ENCODE assay signal across 23 mouse cellular contexts in the genomic region with DNA sequence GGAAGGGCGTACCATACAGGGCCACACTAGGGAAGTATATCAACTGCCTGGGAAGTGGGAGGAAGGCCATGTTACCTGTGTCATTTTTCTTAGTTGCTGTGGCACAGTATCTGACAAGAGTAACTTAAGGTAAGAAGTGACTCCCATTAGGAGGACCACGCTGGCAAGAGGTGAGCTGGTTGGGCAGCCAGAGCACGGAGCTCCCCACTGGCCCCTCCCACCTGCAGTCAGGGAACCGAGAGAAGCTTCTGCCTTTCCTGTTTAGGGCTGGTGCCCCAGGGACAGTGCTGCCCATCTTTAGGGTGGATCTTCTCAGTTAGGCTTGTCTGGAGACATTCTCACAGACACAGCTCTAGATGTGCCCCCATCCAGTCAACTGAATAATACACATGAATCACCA. TPM values are rescaled to one million over a fixed set of nuclear protein-coding genes. Genes with fewer than 3 reads are reported as not detected.
DNase-seq lines count a peak whose midpoint lies in the region; ATAC-seq and TF ChIP-seq lines count a peak whose summit lies in the region.
"Had no signal": no experiment of that assay in that cellular context is flagged by ENCODE, and none has a peak within 500 bp of the region (broad histone marks: within the 10 kb centered on the region; RNA-seq: fewer than 3 reads in every experiment).

No protein-coding gene starts in this region.

- no peaks in the 10 kb centered on the region for H3K9me3 ChIP-seq in kidney, embryonic 16.5 days (ENCODE audit: low read length)
- no peaks in the 10 kb centered on the region for H3K9me3 ChIP-seq in stomach, postnatal 0 days (ENCODE audit: control insufficient read depth, low read length)
- H3K9me3 ChIP-seq: embryonic facial prominence, embryonic 10.5 days; embryonic facial prominence, embryonic 12.5 days; forebrain, embryonic 13.5 days; G1E had no signal

- H3K27me3 ChIP-seq in kidney, embryonic 16.5 days (ENCODE audit: insufficient read depth, low read length), result no peaks in the 10 kb centered on the region
- no peaks in the 10 kb centered on the region for H3K27me3 ChIP-seq in stomach, postnatal 0 days (ENCODE audit: control insufficient read depth, insufficient read depth, low read length)
- H3K27me3 ChIP-seq: CH12.LX; embryonic facial prominence, embryonic 12.5 days; forebrain, embryonic 13.5 days; Patski had no signal

- peaks cover 13% of the 10 kb centered on the region for H3K36me3 ChIP-seq in kidney, embryonic 16.5 days (ENCODE audit: insufficient read depth, low read length)
- no peaks in the 10 kb centered on the region for H3K36me3 ChIP-seq in stomach, postnatal 0 days (ENCODE audit: control insufficient read depth, insufficient read depth, low read length)

- no peak for TF ChIP-seq CTCF in stomach, postnatal 0 days (IDR thresholded peaks at IDR 0.05; ENCODE audit: low read depth)

- no peak overlapping the region for H3K9ac ChIP-seq in kidney, embryonic 16.5 days (replicated peaks; ENCODE audit: low read length)
- H3K9ac ChIP-seq in stomach, postnatal 0 days (ENCODE audit: low read length), result no peak overlapping the region
- H3K9ac ChIP-seq: embryonic facial prominence, embryonic 12.5 days; forebrain, embryonic 13.5 days had no signal

- peak; percentile 74 for DNase-seq in heart, adult 11 months
- no peak for DNase-seq in heart, postnatal 14 days
- DNase-seq in kidney, postnatal 4 days, result no peak
- DNase-seq in testis, postnatal 14 days (ENCODE audit: low spot score), result peak; percentile 3
- no peak for DNase-seq in testis, postnatal 10 days (ENCODE audit: low spot score)
- DNase-seq in stomach, postnatal 0 days (ENCODE audit: low spot score), result peak; percentile 12
- DNase-seq: adrenal gland, adult 8-10 months; adrenal gland, postnatal 14 days; adrenal gland, postnatal 36 days; B cell, adult 2 months; cerebellum, adult 11-12 months; cerebellum, adult 2 months; cerebellum, adult 9-10 months; cerebellum, postnatal 10 days had no signal

- intact Hi-C loops in heart, postnatal 14 days (cut with DNase I), result no loop called here

- H3K4me1 ChIP-seq in kidney, embryonic 16.5 days (ENCODE audit: insufficient read depth, low read length), result no peaks in the 10 kb centered on the region
- no peaks in the 10 kb centered on the region for H3K4me1 ChIP-seq in stomach, postnatal 0 days (replicated peaks; ENCODE audit: control insufficient read depth, insufficient read depth)
- H3K4me1 ChIP-seq: embryonic facial prominence, embryonic 10.5 days; embryonic facial prominence, embryonic 12.5 days; forebrain, embryonic 13.5 days had no signal

- H3K4me2 ChIP-seq in kidney, embryonic 16.5 days (replicated peaks; ENCODE audit: low read depth, low read length), result no peak overlapping the region
- H3K4me2 ChIP-seq in stomach, postnatal 0 days (replicated peaks; ENCODE audit: low read depth), result no peak overlapping the region
- H3K4me2 ChIP-seq: embryonic facial prominence, embryonic 12.5 days; forebrain, embryonic 13.5 days had no signal

- TF ChIP-seq EP300 in stomach, postnatal 0 days (optimal IDR thresholded peaks at IDR 0.05), result no peak

- no peak overlapping the region for H3K4me3 ChIP-seq in kidney, embryonic 16.5 days (ENCODE audit: low read length)
- no peak overlapping the region for H3K4me3 ChIP-seq in stomach, postnatal 0 days (ENCODE audit: low read depth, low read length)
- H3K4me3 ChIP-seq: embryonic facial prominence, embryonic 10.5 days; embryonic facial prominence, embryonic 12.5 days; forebrain, embryonic 13.5 days had no signal

- WGBS in kidney, embryonic 16.5 days, result 53% methylated on average over 4 of the region's 4 CpGs
- 62% methylated on average over 4 of the region's 4 CpGs for WGBS in stomach, postnatal 0 days

- H3K27ac ChIP-seq in kidney, embryonic 16.5 days (ENCODE audit: low read length), result no peak overlapping the region
- no peak overlapping the region for H3K27ac ChIP-seq in stomach, postnatal 0 days (replicated peaks)
- H3K27ac ChIP-seq: embryonic facial prominence, embryonic 10.5 days; embryonic facial prominence, embryonic 12.5 days; forebrain, embryonic 13.5 days had no signal

- ATAC-seq in kidney, embryonic 16.5 days (ENCODE audit: low FRiP score, low TSS enrichment), result peak; percentile 47; the same call in 1 of the 2 replicates
- ATAC-seq in stomach, postnatal 0 days (ENCODE audit: low FRiP score, low TSS enrichment), result no peak
- ATAC-seq: activated CD4-positive, CD25-positive, alpha-beta regulatory T cell, adult 4 months; CD4-positive, CD25-positive, alpha-beta regulatory T cell, adult 4 months; forebrain, embryonic 13.5 days; Patski had no signal

RNA-seq across cellular contexts. Expression of gene Shh, which starts 43.3 kb away (rescaled TPM):
- not detected for total RNA-seq in heart, postnatal 14 days (2021)
- 0.85 and 0.96 TPM in 2 replicates for polyA plus RNA-seq in kidney, embryonic 16.5 days (2015; fragmentation: Nextera tagmentation; extraction: Ambion mirVana)
- polyA plus RNA-seq in stomach, postnatal 0 days (2015; fragmentation: Nextera tagmentation; extraction: Ambion mirVana), result 4.6 and 5.5 TPM in 2 replicates
- total RNA-seq: CH12.LX, G1E had no signal
- polyA plus RNA-seq: activated CD4-positive, CD25-positive, alpha-beta regulatory T cell, adult 4 months; CD4-positive, CD25-positive, alpha-beta regulatory T cell, adult 4 months; G1E had no signal

Comparison
In these comparisons a context has a peak if more than half of its experiments do, and no peak if none do; other contexts are left out.
1. DNase-seq: peak in heart, adult 11 months (single experiment), testis, postnatal 14 days (single experiment) and stomach, postnatal 0 days (single experiment); none in heart, postnatal 14 days (0 of 2), kidney, postnatal 4 days (0 of 2) and testis, postnatal 10 days (single experiment).